Mouse (Mus musculus) hindbrain, embryonic 15.5 days (tissue): ENCODE data around the gene Nav3. TPM values are rescaled to one million over a fixed set of nuclear protein-coding genes. Genes with fewer than 3 reads are reported as not detected.
"Not testable (repeated sequence)": the region's sequence is repeated elsewhere in the genome, so short reads cannot be mapped to it uniquely, and the experiment has no call there.

Experiments
- ATAC-seq: fragments of 200-750 bp; cut with Nextera tagmentation; 2 replicates; pipeline ENCODE4 v1.8.0; 2017; ENCODE audit warnings: low read depth, moderate number of reproducible peaks, moderate TSS enrichment; ENCODE audit not compliant: low FRiP score
- H3K27ac ChIP-seq: fragments of 300-500 bp; sonication (generic); replicated peaks from 2 replicates; pipeline ENCODE4 v1.5.1; 2015; ENCODE audit warnings: mild to moderate bottlenecking, inconsistent platforms
- H3K27me3 ChIP-seq: fragments of 300-500 bp; sonication (generic); 2 replicates; pipeline ENCODE4 v1.6.1; 2015; ENCODE audit warnings: control low read depth, inconsistent platforms
- H3K36me3 ChIP-seq: fragments of 300-500 bp; sonication (generic); 2 replicates; pipeline ENCODE4 v1.6.1; 2015; ENCODE audit warnings: control low read depth, inconsistent platforms
- H3K4me1 ChIP-seq: fragments of 300-500 bp; sonication (generic); replicated peaks from 2 replicates; pipeline ENCODE4 v1.6.1; 2015; ENCODE audit warnings: control low read depth, inconsistent platforms
- H3K4me2 ChIP-seq: fragments of 300-500 bp; sonication (generic); 2 replicates; pipeline ENCODE4 v1.6.1; 2015; ENCODE audit warnings: moderate library complexity, mild to moderate bottlenecking, inconsistent platforms
- H3K4me3 ChIP-seq: fragments of 300-500 bp; sonication (generic); 2 replicates; pipeline ENCODE4 v1.5.1; 2015; ENCODE audit warnings: mild to moderate bottlenecking, inconsistent platforms
- H3K9ac ChIP-seq: fragments of 300-500 bp; sonication (generic); 2 replicates; pipeline ENCODE4 v1.6.1; 2015; ENCODE audit warnings: inconsistent platforms
- H3K9me3 ChIP-seq: fragments of 300-500 bp; sonication (generic); 2 replicates; pipeline ENCODE4 v1.6.1; 2016; ENCODE audit warnings: control low read depth, inconsistent platforms
- WGBS: fragments of 180-500 bp; shearing (Covaris S2); methylation state at CpG from one replicate; pipeline ENCODE4 v1.1.7; 2015; 5-methylcytosine and 5-hydroxymethylcytosine counted together
- polyA plus RNA-seq: library from polyadenylated mRNA; unstranded; fragments of >200 nt; fragmentation: Nextera tagmentation; extraction: Ambion mirVana; gene quantifications from 2 replicates; pipeline ENCODE4 v1.2.1, GENCODE M21; 2015

Nav3 gene
- polyA plus RNA-seq, 1 experiment from 2014 or later = 24.9 TPM

GRCm38 (mm10) chr10:110429052-110429451 lies 27.0 kb downstream of the Nav3 start:
- Histone ChIP-seq H3K27me3 (no peaks in the 10 kb centered on the region), H3K9ac (no peak overlapping the region), H3K9me3 (0 out of 2 replicates have a peak, but pooled peaks cover 3% of the 10 kb centered on the region), H3K36me3 (peaks cover 9% of the 10 kb centered on the region), H3K4me1 (peaks cover 21% of the 10 kb centered on the region), H3K4me3 (no peak overlapping the region), H3K27ac (no peak overlapping the region), H3K4me2 (no peak overlapping the region)
- ATAC-seq = peak; percentile 23; the same call in 1 of the 2 replicates
- WGBS = 60% methylated on average over 2 of the region's 2 CpGs

DNA sequence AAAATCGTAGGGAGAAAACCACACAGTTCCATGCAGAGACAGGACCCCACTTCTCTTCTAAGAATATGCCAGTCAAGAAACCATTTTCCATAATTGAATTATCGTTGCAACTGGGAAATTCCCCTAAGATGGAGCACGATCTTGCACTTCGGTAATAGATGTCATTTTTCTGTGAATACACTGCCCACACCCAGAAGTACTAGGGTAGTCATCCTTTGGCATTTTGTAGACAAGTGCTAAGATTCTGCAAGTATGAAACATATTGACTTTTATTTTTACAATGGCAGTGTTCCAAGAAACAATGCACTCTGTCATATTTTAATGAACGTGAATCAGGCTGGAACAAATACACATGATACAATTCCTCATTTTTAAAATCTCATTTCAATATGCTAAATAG lies 34.5 kb downstream of the Nav3 start:
- H3K9ac ChIP-seq = no peak overlapping the region
- no peak overlapping the region for H3K4me2 ChIP-seq
- H3K9me3 ChIP-seq = 0 out of 2 replicates have a peak, but pooled peaks cover 3% of the 10 kb centered on the region
- WGBS = 59% methylated on average over 5 of the region's 5 CpGs
- H3K27me3 ChIP-seq = no peaks in the 10 kb centered on the region
- peaks cover 9% of the 10 kb centered on the region for H3K36me3 ChIP-seq
- H3K27ac ChIP-seq = no peak overlapping the region
- peaks cover 16% of the 10 kb centered on the region for H3K4me1 ChIP-seq
- no peak for ATAC-seq
- no peak overlapping the region for H3K4me3 ChIP-seq

GRCm38 (mm10) chr10:110417003-110417402 lies 39.0 kb downstream of the Nav3 start:
- 42% methylated on average over 5 of the region's 5 CpGs for WGBS
- 0 out of 2 replicates have a peak overlapping the region, but pooled peaks have one; percentile 48 for H3K27ac ChIP-seq
- H3K27me3 ChIP-seq = no peaks in the 10 kb centered on the region
- no peak overlapping the region for H3K9ac ChIP-seq
- no peaks in the 10 kb centered on the region for H3K36me3 ChIP-seq
- peaks cover 24% of the 10 kb centered on the region for H3K4me1 ChIP-seq
- H3K4me2 ChIP-seq = no peak overlapping the region
- ATAC-seq = no peak
- no peak overlapping the region for H3K4me3 ChIP-seq
- H3K9me3 ChIP-seq = no peaks in the 10 kb centered on the region

DNA sequence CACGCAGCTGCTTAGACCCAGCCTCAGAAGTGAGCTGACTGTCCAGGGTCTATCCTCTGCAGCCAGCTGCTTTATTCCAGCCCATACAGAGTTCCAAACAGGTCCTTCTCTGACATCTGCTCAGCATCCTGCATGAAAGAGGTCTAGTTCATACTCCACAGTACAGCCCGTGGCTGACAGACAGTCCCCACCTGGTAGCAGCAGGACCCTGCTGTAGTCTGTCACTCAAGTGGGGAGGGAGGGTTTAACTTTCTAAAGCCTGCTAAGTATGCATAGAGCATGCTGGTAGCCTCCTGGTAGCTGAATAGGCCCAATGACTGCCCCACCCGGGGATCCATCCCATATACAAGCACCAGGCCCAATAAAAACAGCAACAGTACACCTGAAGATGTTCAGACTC lies 40.4 kb downstream of the Nav3 start:
- no peaks in the 10 kb centered on the region for H3K27me3 ChIP-seq
- no peak overlapping the region for H3K4me2 ChIP-seq
- H3K4me3 ChIP-seq = no peak overlapping the region
- H3K27ac ChIP-seq = no peak overlapping the region
- H3K4me1 ChIP-seq = peaks cover 24% of the 10 kb centered on the region
- no peaks in the 10 kb centered on the region for H3K9me3 ChIP-seq
- H3K9ac ChIP-seq = no peak overlapping the region
- peak; percentile 69; the same call in 1 of the 2 replicates for ATAC-seq
- no peaks in the 10 kb centered on the region for H3K36me3 ChIP-seq
- 40% methylated on average over 3 of the region's 3 CpGs for WGBS

DNA sequence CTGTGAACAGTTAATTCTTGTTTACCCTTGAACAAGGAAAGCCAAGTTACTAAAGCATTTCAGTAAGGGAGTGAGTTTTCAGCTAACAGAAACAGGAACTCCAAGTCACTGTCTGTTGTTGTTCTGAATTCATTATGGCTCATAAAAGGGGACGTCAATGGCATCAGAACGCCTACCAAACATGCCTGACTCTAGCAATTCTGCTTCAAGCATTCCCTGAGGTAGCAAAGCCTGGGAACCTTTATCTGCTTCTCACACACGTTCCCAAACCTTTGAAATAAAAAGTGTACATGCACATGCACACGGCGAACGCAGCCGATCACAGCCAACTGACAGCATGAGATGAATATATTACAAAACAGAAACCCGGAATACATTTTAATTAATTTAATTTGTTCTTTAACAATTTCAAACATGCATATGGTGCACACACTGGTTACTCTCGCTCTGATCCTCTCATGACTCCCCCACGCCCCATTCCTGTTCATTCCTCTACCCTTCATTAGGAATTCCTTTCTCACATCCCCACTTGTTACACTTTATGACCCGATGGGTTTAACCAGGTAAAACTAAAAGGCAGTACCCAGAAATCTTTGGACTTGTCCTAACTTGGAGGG lies 42.6 kb downstream of the Nav3 start:
- no peak overlapping the region for H3K27ac ChIP-seq
- no peak overlapping the region for H3K4me3 ChIP-seq
- H3K4me1 ChIP-seq = peaks cover 19% of the 10 kb centered on the region
- no peak overlapping the region for H3K4me2 ChIP-seq
- no peak for ATAC-seq
- H3K9me3 ChIP-seq = no peaks in the 10 kb centered on the region
- WGBS = 66% methylated on average over 11 of the region's 11 CpGs
- no peaks in the 10 kb centered on the region for H3K36me3 ChIP-seq
- H3K9ac ChIP-seq = no peak overlapping the region
- no peaks in the 10 kb centered on the region for H3K27me3 ChIP-seq

GRCm38 (mm10) chr10:110402950-110403349 lies 53.1 kb downstream of the Nav3 start:
- 0 out of 2 replicates have a peak, but pooled peaks cover 3% of the 10 kb centered on the region for H3K4me1 ChIP-seq
- H3K9ac ChIP-seq = no peak overlapping the region
- H3K36me3 ChIP-seq = no peaks in the 10 kb centered on the region
- no peaks in the 10 kb centered on the region for H3K9me3 ChIP-seq
- H3K27ac ChIP-seq = no peak overlapping the region
- H3K4me3 ChIP-seq = no peak overlapping the region
- H3K4me2 ChIP-seq = no peak overlapping the region
- no peaks in the 10 kb centered on the region for H3K27me3 ChIP-seq
- 96% methylated on average over 2 of the region's 2 CpGs for WGBS
- ATAC-seq = no peak

DNA sequence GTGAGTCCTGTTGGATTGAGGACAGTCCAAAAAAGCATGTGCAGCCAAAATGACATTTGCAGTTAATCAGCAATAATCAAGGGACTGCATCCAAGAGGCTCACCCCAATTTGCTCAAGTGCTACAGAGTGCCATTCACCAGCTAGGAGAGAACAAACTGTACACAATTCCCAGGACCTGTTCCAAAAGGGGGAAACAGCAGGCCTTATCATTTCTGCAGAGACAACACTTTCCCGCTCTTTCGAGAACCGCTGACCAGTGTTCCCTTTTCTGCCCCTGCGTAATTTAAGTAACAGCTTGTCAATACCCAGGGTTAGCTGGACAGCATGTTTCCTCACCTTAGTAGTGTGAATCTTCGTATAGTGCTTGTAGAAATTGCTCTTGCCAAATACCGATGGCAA lies 55.4 kb downstream of the Nav3 start:
- Histone ChIP-seq H3K4me3 (no peak overlapping the region), H3K36me3 (no peaks in the 10 kb centered on the region), H3K9ac (no peak overlapping the region), H3K4me1 (0 out of 2 replicates have a peak, but pooled peaks cover 3% of the 10 kb centered on the region), H3K4me2 (no peak overlapping the region), H3K27me3 (no peaks in the 10 kb centered on the region), H3K27ac (no peak overlapping the region), H3K9me3 (no peaks in the 10 kb centered on the region)
- 84% methylated on average over 6 of the region's 6 CpGs for WGBS
- ATAC-seq = no peak

DNA sequence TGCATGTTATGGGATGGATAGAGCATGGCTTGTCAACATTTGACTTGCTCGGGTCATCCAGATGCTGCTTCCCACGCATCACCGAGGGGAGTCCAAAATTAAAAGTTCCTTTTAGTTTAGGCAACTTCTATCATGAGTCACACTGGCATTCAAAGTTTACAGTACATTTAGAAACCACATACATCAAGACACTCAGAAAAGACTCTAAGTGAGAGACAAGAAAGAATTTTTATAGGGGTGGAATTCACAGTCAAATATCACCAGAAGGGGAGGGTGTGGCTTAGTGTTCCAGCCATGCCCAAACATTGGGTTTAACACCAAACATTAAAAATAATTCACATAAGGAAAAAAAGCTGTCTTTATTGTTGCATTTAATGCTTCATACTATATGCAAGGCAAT lies 57.4 kb downstream of the Nav3 start:
- H3K9me3 ChIP-seq = no peaks in the 10 kb centered on the region
- H3K36me3 ChIP-seq = no peaks in the 10 kb centered on the region
- 0 out of 2 replicates have a peak, but pooled peaks cover 3% of the 10 kb centered on the region for H3K4me1 ChIP-seq
- no peak overlapping the region for H3K4me3 ChIP-seq
- WGBS = 93% methylated on average over 3 of the region's 3 CpGs
- no peak overlapping the region for H3K4me2 ChIP-seq
- no peak for ATAC-seq
- H3K27me3 ChIP-seq = no peaks in the 10 kb centered on the region
- no peak overlapping the region for H3K9ac ChIP-seq
- no peak overlapping the region for H3K27ac ChIP-seq

DNA sequence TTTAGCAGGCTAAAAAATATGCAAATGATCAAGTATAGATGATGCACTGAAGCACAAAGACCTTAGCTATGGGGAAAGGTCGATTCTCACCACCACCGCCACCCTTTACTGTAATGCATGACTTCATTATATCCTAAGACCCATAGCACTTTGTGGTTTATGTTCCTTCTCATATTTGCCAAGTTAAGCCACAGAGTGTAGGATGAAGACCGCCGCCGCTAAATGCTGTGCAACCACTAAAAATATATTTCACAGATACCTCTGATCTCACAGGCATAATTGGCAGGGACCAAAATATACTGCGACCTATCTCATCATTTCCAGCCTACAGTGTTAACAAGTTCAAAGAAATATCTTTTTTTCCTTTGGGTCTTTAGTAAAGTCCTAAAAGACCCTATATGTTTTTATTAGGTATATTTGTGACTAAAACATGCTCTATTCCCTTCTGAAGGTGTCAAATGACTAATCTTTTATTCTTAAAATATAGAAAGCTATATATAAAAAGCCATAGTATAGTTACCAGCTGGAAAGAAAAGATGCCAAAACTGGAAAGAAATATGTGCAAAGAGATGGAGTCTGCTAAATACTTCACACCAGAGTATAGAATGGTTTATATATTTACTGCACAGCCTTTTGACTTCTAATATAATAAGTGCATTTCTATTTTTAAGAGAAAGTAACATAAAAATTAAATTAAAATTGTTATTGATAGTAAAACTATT lies 69.4 kb downstream of the Nav3 start:
- no peaks in the 10 kb centered on the region for H3K36me3 ChIP-seq
- peaks cover 6% of the 10 kb centered on the region; the same call in 1 of the 2 replicates for H3K4me1 ChIP-seq
- no peak for ATAC-seq
- H3K9ac ChIP-seq = no peak overlapping the region
- H3K4me2 ChIP-seq = no peak overlapping the region
- WGBS = 91% methylated on average over 6 of the region's 6 CpGs
- no peak overlapping the region for H3K4me3 ChIP-seq
- H3K9me3 ChIP-seq = no peaks in the 10 kb centered on the region
- H3K27ac ChIP-seq = no peak overlapping the region
- no peaks in the 10 kb centered on the region for H3K27me3 ChIP-seq

DNA sequence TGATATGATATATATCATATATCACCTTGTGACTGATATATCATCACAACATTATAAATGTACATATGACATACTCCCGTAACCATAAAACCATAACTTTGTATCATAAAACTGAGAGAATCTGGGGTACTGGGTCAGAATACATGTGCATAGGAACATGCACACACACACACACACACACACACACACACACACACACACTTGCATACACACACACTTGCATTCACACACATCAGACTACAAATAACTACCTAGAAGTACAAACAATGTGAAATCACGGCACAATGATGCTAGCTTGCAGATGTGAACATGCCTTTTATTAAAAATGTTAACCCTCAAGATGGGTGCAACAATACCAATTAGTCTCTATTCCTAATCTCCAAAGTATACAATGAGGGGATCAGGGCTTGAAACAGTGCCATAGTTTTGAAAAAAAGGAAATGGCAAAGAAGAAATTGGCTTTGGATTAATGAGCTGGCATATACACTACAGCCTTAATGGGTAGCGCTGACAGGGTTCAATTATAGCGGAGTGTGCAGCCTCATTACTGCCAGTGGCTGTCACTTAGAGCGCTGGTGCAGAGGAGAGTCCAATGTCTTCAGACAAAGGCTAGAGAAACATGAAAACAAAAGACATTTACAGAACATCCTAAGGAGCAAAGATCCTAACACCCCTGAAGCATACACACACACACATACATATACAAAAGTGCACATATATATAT lies 72.3 kb downstream of the Nav3 start:
- WGBS = 46% methylated on average over 5 of the region's 5 CpGs
- not testable (repeated sequence) for ATAC-seq

GRCm38 (mm10) chr10:110380792-110381191 lies 75.2 kb downstream of the Nav3 start:
- ATAC-seq = no peak
- Histone ChIP-seq H3K9ac (no peak overlapping the region), H3K4me2 (no peak overlapping the region), H3K27ac (no peak overlapping the region), H3K27me3 (no peaks in the 10 kb centered on the region), H3K9me3 (no peaks in the 10 kb centered on the region), H3K4me3 (no peak overlapping the region), H3K36me3 (no peaks in the 10 kb centered on the region), H3K4me1 (peaks cover 3% of the 10 kb centered on the region; the same call in 1 of the 2 replicates)
- WGBS = 89% methylated on average over 2 of the region's 2 CpGs

More for the DNA sequence above, 72.3 kb downstream of the Nav3 start:
- H3K27ac ChIP-seq = 0 out of 2 replicates have a peak overlapping the region, but pooled peaks have one; percentile 51
- not testable (repeated sequence) for H3K4me1 ChIP-seq, H3K27me3 ChIP-seq, H3K9me3 ChIP-seq, H3K4me2 ChIP-seq, H3K9ac ChIP-seq, H3K4me3 ChIP-seq, H3K36me3 ChIP-seq
